Mouse (Mus musculus) frontal cortex, adult (tissue): ENCODE measurements around the gene Cct3.
"Not testable (repeated sequence)": the region's sequence is repeated elsewhere in the genome, so short reads cannot be mapped to it uniquely, and the experiment has no call there.

Experiments used
- ATAC-seq: cut with Nextera tagmentation; 2 replicates; pipeline ENCODE4 v1.9.2; 2017; ENCODE audit warnings: mild to moderate bottlenecking, moderate library complexity, mixed read lengths; ENCODE audit not compliant: low TSS enrichment

The Cct3 gene

DNA sequence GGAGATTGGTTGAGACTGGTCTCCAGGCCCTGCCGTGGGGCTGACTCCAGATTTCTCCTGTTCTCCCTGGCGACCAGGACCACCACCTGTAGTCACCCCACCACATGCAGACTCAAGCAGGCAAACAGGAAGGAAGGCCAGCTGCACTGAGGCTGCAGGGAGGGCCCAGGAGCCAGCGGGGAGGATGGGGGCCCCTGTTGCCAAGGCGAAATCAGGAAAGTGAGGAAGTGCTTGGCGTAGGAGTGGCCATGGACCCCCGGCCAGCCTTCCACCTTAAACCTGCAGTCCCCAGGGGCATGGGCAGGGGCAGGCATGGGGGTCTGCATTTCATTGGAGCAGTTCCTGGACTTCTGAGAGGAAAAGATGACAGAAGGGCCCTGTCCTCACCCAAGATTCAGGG lies 64.2 kb downstream of the Cct3 start:
- no peak for ATAC-seq

DNA sequence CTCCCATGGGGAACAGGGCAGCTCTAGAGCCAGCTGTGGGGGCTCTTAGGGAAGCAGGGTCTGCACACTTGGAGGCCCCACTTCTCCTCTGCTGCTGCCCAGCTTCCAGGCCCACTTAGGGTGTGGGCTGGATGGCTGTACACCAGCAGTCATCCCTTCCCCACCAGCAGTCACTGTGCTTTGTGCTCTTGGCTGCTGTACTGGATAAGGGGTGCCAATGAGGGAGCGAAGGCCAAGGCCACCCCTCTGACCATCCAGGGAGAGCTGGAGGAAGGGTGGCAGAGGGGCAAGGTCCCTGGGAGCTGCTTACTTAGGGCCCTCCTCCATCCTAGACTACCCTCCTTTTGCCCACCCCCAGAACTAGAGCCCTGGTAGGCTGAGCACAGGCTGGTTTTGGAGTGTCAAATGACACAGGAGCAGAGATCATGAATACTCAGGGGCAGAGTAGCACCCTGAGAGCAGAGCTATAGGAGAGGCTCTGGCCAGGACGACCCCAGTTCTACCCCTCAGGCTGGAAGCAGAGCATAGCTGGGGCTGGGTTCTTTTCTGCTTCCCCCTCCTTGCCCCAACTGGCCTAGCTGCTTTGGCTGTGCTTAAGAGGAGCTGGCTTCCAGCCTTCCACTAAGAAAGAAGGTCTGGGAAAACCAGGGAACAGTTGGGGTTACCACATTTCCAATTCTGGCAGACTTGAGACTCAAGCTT lies 64.8 kb downstream of the Cct3 start:
- ATAC-seq: no peak

DNA sequence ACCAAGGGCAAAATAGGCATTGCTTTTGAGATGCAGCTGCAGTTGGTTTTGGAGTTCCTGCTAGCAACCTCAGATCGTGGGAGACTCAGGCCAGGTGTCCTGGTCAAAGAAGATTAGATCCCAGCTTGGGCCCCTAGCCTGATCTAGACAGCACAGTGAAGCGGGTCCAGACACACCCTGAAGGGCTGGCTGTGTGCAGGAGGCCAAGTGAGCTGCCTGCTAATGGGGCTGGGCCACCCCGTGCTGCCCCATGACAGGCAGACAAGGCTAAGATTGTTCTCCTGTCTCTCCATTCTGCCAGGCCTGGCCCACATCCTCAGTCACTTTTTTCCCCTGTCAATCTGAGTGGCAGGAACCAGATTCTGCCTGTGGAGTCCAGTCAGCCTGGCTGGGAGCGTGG lies 66.8 kb downstream of the Cct3 start:
- peak; percentile 32 for ATAC-seq

DNA sequence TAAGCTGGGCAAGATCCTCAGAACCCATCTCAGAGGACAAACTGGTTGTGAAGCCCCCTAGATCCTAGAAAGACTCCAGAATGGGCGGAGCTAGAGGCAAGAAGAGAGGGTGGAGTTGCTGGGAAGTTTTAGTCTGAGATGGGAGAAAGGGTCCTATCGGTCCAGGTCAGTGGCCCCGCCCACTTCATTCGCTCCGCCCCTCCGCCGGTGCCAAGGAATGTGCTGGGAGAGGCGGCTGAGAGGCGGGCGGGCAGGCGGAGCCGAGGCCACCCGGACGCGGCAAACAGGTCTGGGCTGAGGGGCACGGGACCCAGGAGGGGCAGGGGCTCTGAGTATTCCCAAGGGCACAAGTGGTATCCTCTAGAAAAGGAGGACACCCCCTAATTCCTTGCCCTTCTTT lies 67.4 kb downstream of the Cct3 start, which contains the start of gene Paqr6:
Gene Paqr6, plus strand, starts transcription at position 248 of the 400 bp plus-strand sequence.
- ATAC-seq: no peak

DNA sequence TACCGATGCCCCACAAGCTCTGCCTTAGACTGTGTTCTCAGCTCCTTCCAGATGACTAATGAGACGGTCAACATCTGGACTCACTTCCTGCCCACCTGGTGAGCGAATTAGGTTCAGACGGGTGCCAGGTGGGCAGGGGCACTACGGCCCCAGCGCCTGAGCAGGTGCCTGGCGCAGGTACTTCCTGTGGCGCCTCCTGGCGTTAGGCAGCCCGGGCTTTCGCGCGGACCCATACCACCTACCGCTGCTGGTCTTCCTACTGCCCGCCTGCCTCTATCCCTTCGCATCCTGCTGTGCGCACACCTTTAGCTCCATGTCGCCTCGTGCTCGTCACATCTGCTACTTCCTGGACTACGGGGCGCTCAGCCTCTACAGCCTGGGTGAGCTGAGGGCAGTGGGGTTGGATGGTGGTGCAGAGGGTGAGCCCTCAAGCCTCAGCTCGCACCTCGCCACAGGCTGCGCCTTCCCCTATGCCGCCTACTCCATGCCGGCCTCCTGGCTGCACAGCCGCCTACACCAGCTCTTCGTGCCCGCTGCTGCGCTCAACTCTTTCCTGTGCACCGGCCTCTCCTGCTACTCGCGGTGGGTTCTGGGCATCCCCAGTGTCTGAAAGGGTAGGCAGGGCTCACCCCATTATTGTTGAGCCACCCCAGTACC lies 68.9 kb downstream of the Cct3 start:
- peak; percentile 29; the same call in 1 of the 2 replicates for ATAC-seq

DNA sequence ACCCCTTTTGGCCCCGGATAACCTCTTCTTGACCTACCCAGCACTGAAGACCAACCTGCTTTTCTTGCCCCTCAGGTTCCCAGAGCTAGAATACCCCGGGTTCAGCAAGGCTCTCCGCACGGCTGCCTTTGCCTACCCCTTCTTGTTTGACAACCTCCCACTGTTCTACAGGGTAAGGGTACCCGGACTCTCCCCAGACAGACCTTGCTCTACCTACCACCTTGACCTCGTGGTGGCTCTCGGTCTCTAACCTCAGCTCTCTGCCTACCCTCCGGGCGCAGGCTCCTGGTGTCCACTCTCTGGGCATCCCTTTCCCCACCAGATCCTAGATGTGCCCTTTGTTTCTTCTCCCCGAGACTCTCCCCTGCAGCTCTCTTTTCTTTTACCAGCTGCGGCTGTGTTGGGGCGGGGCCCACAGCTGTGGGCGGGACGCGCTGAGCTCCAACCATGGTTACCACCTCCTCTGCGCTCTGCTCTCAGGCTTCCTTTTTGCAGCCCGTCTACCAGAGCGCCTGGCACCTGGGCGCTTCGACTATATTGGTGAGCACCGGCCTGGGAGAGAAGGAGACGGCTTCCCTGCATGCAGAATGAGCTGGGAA lies 70.0 kb downstream of the Cct3 start:
- ATAC-seq: peak; percentile 76

DNA sequence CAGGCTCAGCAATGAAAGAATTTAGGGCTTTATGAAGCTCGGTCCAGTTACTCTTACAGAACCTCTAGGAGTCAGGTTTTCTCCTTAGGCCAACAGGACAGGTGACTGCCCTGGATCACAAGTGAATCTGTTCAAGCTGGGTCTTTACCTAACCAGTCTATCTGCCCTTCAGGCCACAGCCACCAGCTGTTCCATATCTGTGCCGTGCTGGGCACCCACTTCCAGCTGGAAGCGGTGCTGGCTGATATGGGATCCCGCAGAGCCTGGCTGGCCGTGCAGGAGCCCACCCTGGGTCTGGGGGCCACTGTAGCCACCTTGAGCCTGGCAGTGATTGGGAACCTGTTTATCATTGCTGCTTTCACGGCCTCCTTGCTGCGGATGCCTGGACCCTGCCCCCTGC lies 70.6 kb downstream of the Cct3 start:
- not testable (repeated sequence) for ATAC-seq

DNA sequence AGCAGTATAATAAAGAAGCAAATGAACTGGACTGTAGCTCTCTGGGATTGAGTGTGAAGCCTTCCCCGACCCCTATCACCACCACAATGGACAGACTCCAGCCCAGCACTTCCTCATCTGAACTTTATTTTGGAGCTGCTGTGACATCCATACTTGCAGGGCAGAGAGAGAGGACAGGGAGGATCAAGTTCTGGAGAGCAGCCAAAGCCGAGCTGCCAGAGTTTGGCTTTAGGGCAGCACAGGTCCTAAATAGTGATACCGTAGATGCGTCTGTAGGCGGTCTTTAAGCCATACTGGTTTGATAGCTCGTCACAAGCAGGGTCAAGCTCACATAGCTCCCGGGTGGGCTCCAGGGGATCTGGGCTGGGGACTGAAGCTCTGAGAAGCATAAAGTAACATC lies 71.6 kb downstream of the Cct3 start:
- not testable (repeated sequence) for ATAC-seq
